ENCODE assay signal across 13 mouse cellular contexts in the genomic region with DNA sequence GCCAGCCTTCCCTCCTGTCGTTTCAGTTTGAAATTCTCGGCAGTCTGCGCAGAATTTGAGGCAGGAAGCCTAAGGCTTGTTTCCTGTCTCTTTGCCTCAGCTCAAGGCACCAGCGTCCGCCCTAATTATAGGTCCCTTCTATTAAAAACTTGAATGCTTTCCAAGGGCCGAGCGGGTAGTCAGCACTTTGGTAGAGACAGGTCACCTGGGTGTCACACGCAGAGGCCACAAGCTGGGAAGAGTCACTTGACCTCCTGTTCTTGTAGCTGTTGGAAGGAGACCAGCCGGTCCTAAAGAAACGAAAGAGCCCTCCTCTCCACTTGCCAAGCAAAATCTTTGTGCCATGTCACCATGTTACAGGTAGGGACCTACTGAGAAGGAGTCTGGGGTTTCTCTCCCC. TPM values are rescaled to one million over a fixed set of nuclear protein-coding genes. Genes with fewer than 3 reads are reported as not detected.
DNase-seq lines count a peak whose midpoint lies in the region; ATAC-seq and TF ChIP-seq lines count a peak whose summit lies in the region.
"Had no signal": no experiment of that assay in that cellular context is flagged by ENCODE, and none has a peak within 500 bp of the region (broad histone marks: within the 10 kb centered on the region; RNA-seq: fewer than 3 reads in every experiment).

No protein-coding gene starts in this region.

- no peak overlapping the region for H3K4me3 ChIP-seq in kidney, embryonic 14.5 days (ENCODE audit: low read length)
- peak overlapping the region; percentile 17 to 66; a peak in 3 of 4 replicates for H3K4me3 ChIP-seq in heart, embryonic 14.5 days (ENCODE audit: control insufficient read depth in 1 of 2, insufficient read depth in 1 of 2, low read depth in 1 of 2, low read length in 2 of 2)
- H3K4me3 ChIP-seq in lung, postnatal 0 days (ENCODE audit: low read depth, low read length), result peak overlapping the region; percentile 60
- H3K4me3 ChIP-seq in hindbrain, embryonic 12.5 days, result no peak overlapping the region
- H3K4me3 ChIP-seq in forebrain, embryonic 14.5 days (ENCODE audit: low read depth, low read length), result no peak overlapping the region
- H3K4me3 ChIP-seq: left cerebral cortex, adult 2 months had no signal

- peaks cover 13% of the 10 kb centered on the region; the same call in 1 of the 2 replicates for H3K4me1 ChIP-seq in kidney, embryonic 14.5 days (ENCODE audit: control insufficient read depth, insufficient read depth, low read length)
- peaks cover 21 to 36% of the 10 kb centered on the region in 2 experiments for H3K4me1 ChIP-seq in heart, embryonic 14.5 days (ENCODE audit: control insufficient read depth in 2 of 2, insufficient read depth in 2 of 2, low read length in 2 of 2)
- H3K4me1 ChIP-seq in lung, postnatal 0 days (ENCODE audit: insufficient read depth, low read depth, low read length), result peaks cover 18% of the 10 kb centered on the region
- peaks cover 22% of the 10 kb centered on the region for H3K4me1 ChIP-seq in hindbrain, embryonic 12.5 days
- H3K4me1 ChIP-seq in forebrain, embryonic 14.5 days (ENCODE audit: control insufficient read depth, insufficient read depth, low read length), result peaks cover 5% of the 10 kb centered on the region; the same call in 1 of the 2 replicates

- no peak for TF ChIP-seq EP300 in lung, postnatal 0 days (IDR thresholded peaks at IDR 0.05)

- intact Hi-C loops in gastrocnemius, postnatal 14 days (cut with DNase I; ENCODE audit: low total_unique reads), result no loop called here

- H3K9ac ChIP-seq in kidney, embryonic 14.5 days (ENCODE audit: low read depth, low read length), result no peak overlapping the region
- H3K9ac ChIP-seq in heart, embryonic 14.5 days (ENCODE audit: low read length), result peak overlapping the region; percentile 18; the same call in 1 of the 2 replicates
- H3K9ac ChIP-seq in lung, postnatal 0 days (replicated peaks; ENCODE audit: low read depth), result no peak overlapping the region
- no peak overlapping the region for H3K9ac ChIP-seq in hindbrain, embryonic 12.5 days
- H3K9ac ChIP-seq in forebrain, embryonic 14.5 days (ENCODE audit: low read length), result no peak overlapping the region

- ATAC-seq in kidney, embryonic 14.5 days (ENCODE audit: low FRiP score, low TSS enrichment), result no peak
- ATAC-seq in heart, embryonic 14.5 days (ENCODE audit: insufficient number of reproducible peaks, insufficient read depth, low FRiP score, low read depth), result no peak
- no peak for ATAC-seq in lung, postnatal 0 days
- ATAC-seq in hindbrain, embryonic 12.5 days (ENCODE audit: low FRiP score), result no peak
- no peak for ATAC-seq in forebrain, embryonic 14.5 days

- H3K27me3 ChIP-seq in kidney, embryonic 14.5 days (ENCODE audit: control insufficient read depth, insufficient read depth, low read length), result 0 out of 2 replicates have a peak, but pooled peaks cover 5% of the 10 kb centered on the region
- H3K27me3 ChIP-seq in heart, embryonic 14.5 days (ENCODE audit: control insufficient read depth, insufficient read depth, low read length), result no peaks in the 10 kb centered on the region
- no peaks in the 10 kb centered on the region for H3K27me3 ChIP-seq in lung, postnatal 0 days (replicated peaks; ENCODE audit: insufficient read depth, low read length)
- peaks cover 25% of the 10 kb centered on the region for H3K27me3 ChIP-seq in hindbrain, embryonic 12.5 days
- peaks cover 14% of the 10 kb centered on the region for H3K27me3 ChIP-seq in forebrain, embryonic 14.5 days (replicated peaks; ENCODE audit: control insufficient read depth, insufficient read depth, low read length)

- no peak overlapping the region for H3K4me2 ChIP-seq in kidney, embryonic 14.5 days (replicated peaks; ENCODE audit: low read depth, low read length)
- H3K4me2 ChIP-seq in heart, embryonic 14.5 days (ENCODE audit: low read length), result peak overlapping the region; percentile 96
- H3K4me2 ChIP-seq in lung, postnatal 0 days (replicated peaks; ENCODE audit: low read depth, low read length), result peak overlapping the region; percentile 94
- no peak overlapping the region for H3K4me2 ChIP-seq in hindbrain, embryonic 12.5 days (replicated peaks)
- no peak overlapping the region for H3K4me2 ChIP-seq in forebrain, embryonic 14.5 days (ENCODE audit: low read length)

- no peaks in the 10 kb centered on the region for H3K36me3 ChIP-seq in kidney, embryonic 14.5 days (ENCODE audit: control insufficient read depth, insufficient read depth, low read length)
- H3K36me3 ChIP-seq in heart, embryonic 14.5 days (ENCODE audit: control insufficient read depth, insufficient read depth, low read length), result no peaks in the 10 kb centered on the region; the same call in 1 of the 2 replicates
- no peaks in the 10 kb centered on the region for H3K36me3 ChIP-seq in lung, postnatal 0 days (ENCODE audit: insufficient read depth, low read length)
- H3K36me3 ChIP-seq in hindbrain, embryonic 12.5 days, result no peaks in the 10 kb centered on the region
- no peaks in the 10 kb centered on the region for H3K36me3 ChIP-seq in forebrain, embryonic 14.5 days (ENCODE audit: control insufficient read depth, insufficient read depth, low read length)
- H3K36me3 ChIP-seq: hindbrain, embryonic 10.5 days had no signal

- peak; percentile 23 for DNase-seq in kidney, postnatal 14 days
- DNase-seq in gastrocnemius, postnatal 14 days, result peak; percentile 32
- DNase-seq in lung, postnatal 0 days (ENCODE audit: low spot score), result peak; percentile 66
- DNase-seq in ovary, postnatal 36 days (ENCODE audit: low spot score), result no peak
- no peak for DNase-seq in forebrain, embryonic 14.5 days (ENCODE audit: low spot score)
- DNase-seq: spleen, adult 18-20 months had no signal

- H3K9me3 ChIP-seq in kidney, embryonic 14.5 days (ENCODE audit: control insufficient read depth, low read length), result 0 out of 2 replicates have a peak, but pooled peaks cover under 1% of the 10 kb centered on the region
- no peaks in the 10 kb centered on the region for H3K9me3 ChIP-seq in heart, embryonic 14.5 days (ENCODE audit: control insufficient read depth, low read length)
- H3K9me3 ChIP-seq in lung, postnatal 0 days (ENCODE audit: low read length), result no peaks in the 10 kb centered on the region
- H3K9me3 ChIP-seq in hindbrain, embryonic 12.5 days (replicated peaks), result no peaks in the 10 kb centered on the region; the same call in 1 of the 2 replicates
- H3K9me3 ChIP-seq in forebrain, embryonic 14.5 days (replicated peaks; ENCODE audit: control insufficient read depth, low read length), result no peaks in the 10 kb centered on the region
- H3K9me3 ChIP-seq: hindbrain, embryonic 10.5 days had no signal

- WGBS in kidney, embryonic 14.5 days, result 72% methylated on average over 10 of the region's 10 CpGs
- WGBS in heart, embryonic 14.5 days, result 25% methylated on average over 10 of the region's 10 CpGs
- WGBS in lung, postnatal 0 days, result 37% methylated on average over 10 of the region's 10 CpGs
- WGBS in hindbrain, embryonic 12.5 days, result 78% methylated on average over 10 of the region's 10 CpGs
- 77% methylated on average over 10 of the region's 10 CpGs for WGBS in forebrain, embryonic 14.5 days

- TF ChIP-seq CTCF in lung, postnatal 0 days (IDR thresholded peaks at IDR 0.05), result no peak

- H3K27ac ChIP-seq in kidney, embryonic 14.5 days (ENCODE audit: low read depth, low read length), result no peak overlapping the region
- H3K27ac ChIP-seq in heart, embryonic 14.5 days (replicated peaks in 1 of 2; ENCODE audit: control insufficient read depth in 1 of 2, insufficient read depth in 1 of 2, low read depth in 2 of 2, low read length in 2 of 2), result peak overlapping the region; percentile 48 to 59; a peak in 3 of 4 replicates
- peak overlapping the region; percentile 93 for H3K27ac ChIP-seq in lung, postnatal 0 days (ENCODE audit: low read length)
- no peak overlapping the region for H3K27ac ChIP-seq in hindbrain, embryonic 12.5 days
- no peak overlapping the region for H3K27ac ChIP-seq in forebrain, embryonic 14.5 days (ENCODE audit: low read depth, low read length)
- H3K27ac ChIP-seq: hindbrain, embryonic 10.5 days; left cerebral cortex, adult 2 months had no signal

RNA-seq across cellular contexts. Expression of a gene that starts 2.0 kb away (rescaled TPM):
- polyA plus RNA-seq in kidney, embryonic 14.5 days (2014; fragmentation: Nextera tagmentation; extraction: Ambion mirVana), result 0.20 and 0.24 TPM in 2 replicates
- 10 to 100 TPM; 19.3 to 20.2 TPM for total RNA-seq in gastrocnemius, postnatal 14 days (2021)
- 2.2 TPM in 2 replicates for polyA plus RNA-seq in heart, embryonic 14.5 days (2014; fragmentation: Nextera tagmentation; extraction: Ambion mirVana)
- polyA plus RNA-seq in lung, postnatal 0 days (2015; fragmentation: Nextera tagmentation; extraction: Ambion mirVana), result 1.6 TPM in 2 replicates
- 0.68 TPM in 2 replicates for polyA plus RNA-seq in hindbrain, embryonic 12.5 days (2016; fragmentation: Nextera tagmentation; extraction: Ambion mirVana)
- polyA plus RNA-seq in forebrain, embryonic 14.5 days (2014; fragmentation: Nextera tagmentation; extraction: Ambion mirVana), result 0.05 and 0.06 TPM in 2 replicates

RNA-seq across cellular contexts. Expression of a gene that starts 30.0 kb away (rescaled TPM):
- 0.91 and 2.2 TPM in 2 replicates for polyA plus RNA-seq in kidney, embryonic 14.5 days (2014; fragmentation: Nextera tagmentation; extraction: Ambion mirVana)
- total RNA-seq in gastrocnemius, postnatal 14 days (2021), result under 1 TPM; 0.49 to 0.58 TPM
- 1.1 and 1.4 TPM in 2 replicates for polyA plus RNA-seq in heart, embryonic 14.5 days (2014; fragmentation: Nextera tagmentation; extraction: Ambion mirVana)
- polyA plus RNA-seq in lung, postnatal 0 days (2015; fragmentation: Nextera tagmentation; extraction: Ambion mirVana), result 0.23 and 0.60 TPM in 2 replicates
- polyA plus RNA-seq in hindbrain, embryonic 12.5 days (2016; fragmentation: Nextera tagmentation; extraction: Ambion mirVana), result 1.7 and 2.1 TPM in 2 replicates
- 2.3 and 3.2 TPM in 2 replicates for polyA plus RNA-seq in forebrain, embryonic 14.5 days (2014; fragmentation: Nextera tagmentation; extraction: Ambion mirVana)

RNA-seq across cellular contexts. Expression of a gene that starts 59.7 kb away (rescaled TPM):
- not detected in 2 replicates for polyA plus RNA-seq in kidney, embryonic 14.5 days (2014; fragmentation: Nextera tagmentation; extraction: Ambion mirVana)
- total RNA-seq in gastrocnemius, postnatal 14 days (2021), result not detected
- not detected in 2 replicates for polyA plus RNA-seq in heart, embryonic 14.5 days (2014; fragmentation: Nextera tagmentation; extraction: Ambion mirVana)
- not detected in 2 replicates for polyA plus RNA-seq in lung, postnatal 0 days (2015; fragmentation: Nextera tagmentation; extraction: Ambion mirVana)
- polyA plus RNA-seq in hindbrain, embryonic 12.5 days (2016; fragmentation: Nextera tagmentation; extraction: Ambion mirVana), result not detected in 2 replicates
- not detected in 2 replicates for polyA plus RNA-seq in forebrain, embryonic 14.5 days (2014; fragmentation: Nextera tagmentation; extraction: Ambion mirVana)
- total RNA-seq: adrenal gland, postnatal 4 days; left cerebral cortex, adult 2 months; monocyte, adult 5-6 weeks had no signal
- polyA plus RNA-seq: hindbrain, embryonic 10.5 days had no signal

Comparison
In these comparisons a context has a peak if more than half of its experiments do, and no peak if none do; other contexts are left out.
1. DNase-seq: peak in kidney, postnatal 14 days (single experiment), gastrocnemius, postnatal 14 days (single experiment) and lung, postnatal 0 days (single experiment); none in ovary, postnatal 36 days (single experiment) and forebrain, embryonic 14.5 days (single experiment).
2. H3K27ac ChIP-seq: peak in heart, embryonic 14.5 days (2 of 2) and lung, postnatal 0 days (single experiment); none in kidney, embryonic 14.5 days (single experiment), hindbrain, embryonic 12.5 days (single experiment) and forebrain, embryonic 14.5 days (single experiment).
3. H3K4me2 ChIP-seq: peak in heart, embryonic 14.5 days (single experiment) and lung, postnatal 0 days (single experiment); none in kidney, embryonic 14.5 days (single experiment), hindbrain, embryonic 12.5 days (single experiment) and forebrain, embryonic 14.5 days (single experiment).
4. H3K4me3 ChIP-seq: peak in heart, embryonic 14.5 days (2 of 2) and lung, postnatal 0 days (single experiment); none in kidney, embryonic 14.5 days (single experiment), hindbrain, embryonic 12.5 days (single experiment) and forebrain, embryonic 14.5 days (single experiment).